Mouse (Mus musculus) adrenal gland, adult 8-10 months (tissue): ENCODE measurements around the gene Arg1. TPM values are rescaled to one million over a fixed set of nuclear protein-coding genes. Genes with fewer than 3 reads are reported as not detected.

Experiments used
- DNase-seq: peaks from one replicate; pipeline ENCODE4 v3.0.0; 2022
- total RNA-seq, 4 experiments: library from RNA; stranded (reverse); gene quantifications; 2 replicates each; pipeline ENCODE4 v1.2.4; 2022

The Arg1 gene
- under 1 TPM in 2 of 4 experiments, not detected in 2; 0.44 to 0.59 TPM for total RNA-seq

- no peak for DNase-seq
These were observed at the start of gene Arg1 for GRCm38 (mm10) chr10:24926962-24927720. Arg1 (minus strand) TSS chr10:24927484.

- DNase-seq: no peak
These were observed 46.7 kb upstream of the Arg1 start for GRCm38 (mm10) chr10:24973845-24974514.

GRCm38 (mm10) chr10:24973385-24973784, 46.1 kb upstream of the Arg1 start:
- no peak for DNase-seq

GRCm38 (mm10) chr10:24972923-24973322, 45.6 kb upstream of the Arg1 start:
- DNase-seq: no peak

GRCm38 (mm10) chr10:24965821-24966550, 38.7 kb upstream of the Arg1 start:
- DNase-seq: no peak

GRCm38 (mm10) chr10:24961889-24962288, 34.6 kb upstream of the Arg1 start:
- DNase-seq: no peak

GRCm38 (mm10) chr10:24961112-24961511, 33.8 kb upstream of the Arg1 start:
- DNase-seq: no peak

- DNase-seq: peak; percentile 64
These were observed 32.0 kb upstream of the Arg1 start for GRCm38 (mm10) chr10:24959043-24959916.

GRCm38 (mm10) chr10:24958280-24959042, 31.2 kb upstream of the Arg1 start:
- no peak for DNase-seq

GRCm38 (mm10) chr10:24953876-24954275, 26.6 kb upstream of the Arg1 start:
- no peak for DNase-seq

GRCm38 (mm10) chr10:24952549-24952948, 25.3 kb upstream of the Arg1 start:
- DNase-seq: no peak

- no peak for DNase-seq
These were observed 24.3 kb upstream of the Arg1 start for GRCm38 (mm10) chr10:24951575-24951974.

- DNase-seq: no peak
These were observed 22.9 kb upstream of the Arg1 start for GRCm38 (mm10) chr10:24950223-24950622.

GRCm38 (mm10) chr10:24948278-24948677, 21.0 kb upstream of the Arg1 start:
- no peak for DNase-seq

GRCm38 (mm10) chr10:24947871-24948270, 20.6 kb upstream of the Arg1 start:
- DNase-seq: no peak

GRCm38 (mm10) chr10:24930143-24930542, 2.9 kb upstream of the Arg1 start:
- no peak for DNase-seq

- DNase-seq: no peak
These were observed 788 bp upstream of the Arg1 start for GRCm38 (mm10) chr10:24928072-24928471.

GRCm38 (mm10) chr10:24926380-24926779, 904 bp downstream of the Arg1 start:
- DNase-seq: no peak

- no peak for DNase-seq
These were observed 3.0 kb downstream of the Arg1 start for GRCm38 (mm10) chr10:24924296-24924695.

GRCm38 (mm10) chr10:24922977-24923376, 4.3 kb downstream of the Arg1 start:
- DNase-seq: no peak

GRCm38 (mm10) chr10:24915486-24915885, 11.8 kb downstream of the Arg1 start:
- no peak for DNase-seq
